Mouse (Mus musculus) small intestine, adult 2 months (tissue): ENCODE measurements around the gene Rasgef1a.

Source experiments
- CTCF ChIP-seq: fragments of 200-500 bp; IDR thresholded peaks from 2 replicates; pipeline ENCODE4 v1.5.1; 2012; ENCODE audit warnings: low read depth, mild to moderate bottlenecking, control low read depth, inconsistent platforms, low read length, moderate library complexity, mixed read lengths; ENCODE audit not compliant: insufficient replicate concordance, insufficient read length; ENCODE audit errors: extremely low read depth
- POLR2A ChIP-seq: fragments of 200-500 bp; IDR thresholded peaks from 2 replicates; pipeline ENCODE4 v1.6.1; 2012; ENCODE audit warnings: low read depth, mild to moderate bottlenecking, control low read depth, inconsistent platforms, low read length, moderate library complexity

DNA sequence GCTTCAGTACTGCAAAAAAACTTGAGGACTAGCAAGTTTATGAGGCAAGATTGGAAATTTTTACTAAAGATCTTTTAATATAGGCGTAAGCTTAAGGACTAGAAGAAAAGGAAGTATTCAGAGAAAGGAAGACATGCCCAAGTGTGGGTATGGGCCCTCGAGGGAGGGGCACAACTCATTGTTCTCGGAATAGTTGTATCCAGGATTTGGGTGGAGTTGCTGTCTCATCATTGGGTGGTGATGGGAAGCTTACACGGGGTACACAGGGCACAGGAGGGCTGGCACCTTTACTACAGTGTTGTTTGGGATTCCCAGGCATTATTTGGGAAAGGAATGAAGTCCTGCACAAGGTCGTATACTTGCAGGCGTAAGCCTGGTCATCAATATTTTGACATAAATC is 24.4 kb downstream of the Rasgef1a start:
- TF ChIP-seq POLR2A (no peak), CTCF (no peak)
